Mouse (Mus musculus) thymus, postnatal 36 days (tissue): ENCODE results near the gene Arid5b.

Source experiments
- DNase-seq, 2 experiments: peaks; one replicate each; pipeline ENCODE4 v3.0.0; 2022; ENCODE audit warnings: mixed read lengths in 2 of 2

Arid5b gene

GRCm38 (mm10) chr10:68159759-68160158 lies 118.8 kb downstream of the Arid5b start:
- DNase-seq = no peak

GRCm38 (mm10) chr10:68158555-68158954 lies 120.0 kb downstream of the Arid5b start:
- DNase-seq = no peak

DNA sequence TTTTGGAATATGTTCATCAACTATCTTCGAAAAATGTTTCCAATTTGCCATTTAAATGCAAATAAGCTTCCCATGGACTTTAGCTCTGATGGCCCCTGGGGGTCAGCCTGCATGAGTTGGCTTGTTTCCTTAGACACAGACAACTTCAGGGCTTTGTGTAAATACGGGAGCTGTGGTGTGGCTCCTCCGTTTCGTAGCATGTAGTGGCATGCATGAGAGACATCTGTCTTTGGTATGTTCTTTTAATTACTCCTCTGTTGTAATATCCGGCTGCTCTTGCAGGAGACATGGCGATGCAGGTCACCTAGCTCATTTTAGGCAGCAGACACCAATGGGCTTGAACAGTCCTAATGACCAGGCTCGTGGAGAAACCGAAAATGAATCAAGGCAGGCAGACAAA lies 121.0 kb downstream of the Arid5b start:
- DNase-seq = no peak

- DNase-seq = no peak
Measured at GRCm38 (mm10) chr10:68156646-68157245, 121.8 kb downstream of the Arid5b start.

DNA sequence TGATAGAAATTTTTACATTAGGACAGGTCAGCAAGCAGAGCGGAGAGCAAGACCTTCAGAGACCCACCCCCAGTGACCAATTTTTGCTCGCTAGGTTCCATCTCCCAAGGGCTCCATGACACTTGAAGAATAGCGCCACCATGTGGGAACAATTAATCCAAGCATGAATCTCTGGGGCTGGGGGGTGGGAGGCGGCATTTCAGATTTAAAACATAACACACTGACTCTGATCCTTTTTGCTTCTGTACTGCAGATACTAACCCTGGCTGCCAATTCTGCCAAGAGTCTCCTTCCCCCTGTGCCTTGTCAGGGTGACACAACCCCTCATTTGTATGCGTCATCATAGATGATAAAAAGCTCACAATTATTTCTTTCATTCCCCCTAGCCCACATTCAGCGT lies 122.4 kb downstream of the Arid5b start:
- no peak for DNase-seq

DNA sequence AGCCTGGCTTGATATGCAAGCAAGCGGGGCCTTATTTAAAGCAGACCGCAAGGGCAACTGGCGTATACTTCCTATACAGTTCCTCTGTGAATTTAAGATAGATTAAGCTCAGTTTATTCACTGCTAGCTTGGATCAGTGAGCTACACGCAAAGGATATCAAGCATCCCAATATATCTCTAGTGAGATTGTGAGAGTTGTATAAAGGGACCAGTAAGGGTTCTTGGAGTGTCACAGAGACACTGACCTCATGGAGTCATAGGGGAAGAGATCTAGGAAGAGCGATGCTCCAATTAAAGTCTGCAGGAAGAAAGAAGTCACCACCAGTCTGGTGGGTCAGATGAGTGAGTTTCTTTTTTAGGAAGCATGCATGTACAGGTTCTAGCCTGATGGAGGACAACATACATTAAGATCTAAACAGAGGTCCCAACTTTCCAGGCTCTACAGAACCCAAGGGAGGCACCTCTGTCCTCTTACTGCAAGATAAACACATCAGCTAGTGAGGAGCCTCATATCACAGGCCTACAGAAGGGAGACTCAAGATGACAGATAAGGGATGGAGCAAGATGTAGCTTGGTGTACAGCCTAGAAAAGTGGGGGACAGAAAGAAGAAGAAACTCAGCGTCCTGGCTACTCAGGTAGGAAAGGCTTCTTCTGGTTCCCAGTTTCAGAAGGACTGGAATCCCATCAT lies 123.0 kb downstream of the Arid5b start:
- DNase-seq = no peak

DNA sequence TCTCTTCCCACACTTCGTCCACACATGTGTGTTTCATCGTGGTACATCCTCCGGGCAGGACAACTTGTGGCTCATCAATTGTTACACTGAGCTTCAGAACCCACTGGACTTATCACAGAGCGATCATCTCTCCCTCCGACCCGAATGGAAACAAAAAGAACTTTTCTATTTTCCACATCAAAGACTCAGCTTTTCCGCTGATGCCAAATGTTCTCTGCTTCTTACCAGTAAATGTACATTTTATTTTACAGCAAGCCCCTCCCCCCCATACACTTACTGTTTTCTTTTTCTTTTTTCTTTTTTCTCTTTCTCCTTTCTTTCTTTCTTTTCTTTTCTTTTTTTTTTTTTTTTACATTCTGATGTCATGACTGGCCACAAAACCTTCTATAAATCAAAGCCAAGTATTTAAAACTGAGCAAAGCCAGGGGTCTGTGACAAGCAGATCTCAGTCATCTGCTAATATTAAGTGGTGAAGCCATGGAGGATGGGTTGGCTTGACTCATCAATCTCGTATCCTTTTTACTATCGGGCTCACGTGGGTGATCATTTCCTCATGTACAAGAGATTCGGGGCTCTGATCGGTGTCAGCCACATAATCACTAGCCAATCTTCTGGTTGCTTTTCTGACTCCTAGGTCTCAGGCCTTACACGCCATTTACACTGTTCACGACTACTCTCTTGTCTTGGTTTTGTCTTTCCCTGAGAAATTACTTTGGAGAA lies 124.3 kb downstream of the Arid5b start:
- no peak for DNase-seq

DNA sequence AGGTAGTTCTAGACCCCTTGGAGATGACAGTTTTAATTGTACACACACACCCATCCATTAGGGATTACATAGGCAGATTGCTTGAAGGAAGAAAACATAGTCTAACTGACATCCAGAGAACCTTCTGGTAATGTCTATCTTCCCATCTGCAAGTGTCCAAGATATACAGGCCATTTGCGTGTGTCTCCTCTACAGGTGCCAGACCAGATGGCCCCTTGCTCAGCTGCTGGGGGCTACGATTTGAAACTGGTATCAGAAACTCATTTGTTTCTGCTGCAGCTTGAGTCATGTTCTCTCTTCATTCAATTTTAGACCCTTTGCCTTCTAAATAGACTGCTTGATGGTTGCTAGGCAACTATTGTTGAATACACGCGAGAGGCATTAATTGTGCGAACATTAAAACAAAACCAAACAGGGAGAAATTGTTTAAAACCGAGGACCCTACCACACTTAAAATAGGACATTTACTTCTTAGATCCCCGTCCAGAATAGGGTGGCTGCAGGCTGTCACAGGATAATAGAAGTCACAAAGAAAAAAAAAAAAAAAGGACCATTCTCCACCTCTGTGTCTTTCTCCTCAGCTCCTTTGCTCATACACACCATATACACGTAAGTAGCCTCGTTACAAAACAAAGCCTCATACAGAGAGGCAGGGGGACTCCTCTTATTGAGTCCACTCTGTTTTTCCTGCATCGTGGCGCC lies 125.0 kb downstream of the Arid5b start:
- no peak for DNase-seq

DNA sequence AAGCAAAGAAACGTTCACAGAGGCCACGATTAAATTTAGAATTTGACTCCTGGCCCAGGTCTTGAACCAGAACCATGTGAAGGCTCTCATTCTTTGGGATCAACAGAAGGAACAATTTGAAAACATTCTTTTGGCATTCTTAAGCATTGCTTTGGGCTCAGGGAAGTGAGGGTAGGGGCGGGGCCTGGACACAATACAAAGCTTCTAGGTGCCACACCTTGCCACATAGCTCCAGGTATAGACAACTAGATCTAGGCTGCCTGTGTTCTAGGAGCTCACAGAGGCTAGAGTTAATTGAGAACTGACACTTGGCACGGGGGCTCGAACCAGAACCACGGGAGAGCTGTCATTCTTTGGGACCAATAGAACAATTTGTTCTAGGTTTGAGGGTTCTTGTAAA lies 130.0 kb downstream of the Arid5b start:
- DNase-seq = no peak

GRCm38 (mm10) chr10:68147730-68148129 lies 130.8 kb downstream of the Arid5b start:
- no peak for DNase-seq

DNA sequence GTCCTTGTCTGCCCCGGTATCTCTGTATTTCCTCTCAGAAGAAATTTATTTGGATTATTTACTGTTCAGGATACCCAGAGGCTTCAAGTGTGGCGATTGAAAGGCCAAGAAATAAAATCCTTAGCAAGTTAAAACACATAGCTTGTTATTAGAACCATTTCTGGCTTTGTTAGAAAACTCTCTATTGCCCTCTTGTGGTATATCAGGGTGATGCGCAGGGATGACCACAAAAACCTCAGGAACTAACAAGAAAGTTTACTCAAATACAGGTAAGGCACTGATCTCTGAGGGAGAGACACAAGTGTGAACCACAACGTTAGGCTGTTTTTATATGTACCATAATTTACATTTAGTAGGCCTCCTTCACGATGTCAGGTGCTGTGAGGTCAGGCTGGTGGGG lies 131.7 kb downstream of the Arid5b start:
- peak; percentile 18 to 28 for DNase-seq

- DNase-seq = no peak
Measured at GRCm38 (mm10) chr10:68145286-68145950, 133.1 kb downstream of the Arid5b start.

DNA sequence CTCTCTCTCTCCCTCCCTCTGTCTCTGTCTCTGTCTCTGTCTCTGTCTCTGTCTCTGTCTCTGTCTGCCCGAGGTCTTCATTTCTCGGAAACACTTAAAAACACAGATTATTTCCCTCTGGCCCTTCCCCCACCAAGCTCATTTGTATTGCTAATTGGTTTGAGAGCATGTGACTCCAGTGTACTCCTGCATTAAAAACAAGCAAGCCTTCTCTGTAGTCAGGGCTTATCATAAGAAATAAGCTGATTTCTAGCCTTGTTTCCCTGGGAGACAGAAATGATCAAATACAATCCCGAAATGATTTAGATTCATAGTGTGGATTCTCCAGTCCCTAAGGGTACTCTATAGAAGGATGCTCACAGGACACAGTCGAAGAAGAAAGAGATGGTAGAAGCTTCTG lies 136.0 kb downstream of the Arid5b start:
- DNase-seq = no peak

- no peak for DNase-seq
Measured at GRCm38 (mm10) chr10:68141567-68141966, 137.0 kb downstream of the Arid5b start.

DNA sequence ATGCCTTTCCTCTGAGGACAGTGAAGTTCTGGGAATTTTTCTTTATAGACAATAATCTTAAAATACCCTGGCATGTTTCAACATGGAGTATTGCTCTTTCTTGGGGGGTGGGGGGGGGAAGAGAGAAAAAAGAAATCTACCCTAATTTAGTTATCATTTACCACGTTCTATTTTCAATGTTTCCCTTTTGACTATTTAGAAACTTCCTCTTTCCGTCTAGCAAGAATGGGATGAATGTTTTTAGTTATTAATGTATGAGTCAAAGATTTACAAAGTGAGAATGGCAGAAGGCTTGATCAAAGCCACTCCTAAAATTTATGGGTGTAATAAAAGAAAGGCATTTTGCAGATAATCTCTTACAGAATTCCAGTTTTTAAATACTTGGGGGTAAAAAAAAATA lies 137.7 kb downstream of the Arid5b start:
- DNase-seq = no peak

DNA sequence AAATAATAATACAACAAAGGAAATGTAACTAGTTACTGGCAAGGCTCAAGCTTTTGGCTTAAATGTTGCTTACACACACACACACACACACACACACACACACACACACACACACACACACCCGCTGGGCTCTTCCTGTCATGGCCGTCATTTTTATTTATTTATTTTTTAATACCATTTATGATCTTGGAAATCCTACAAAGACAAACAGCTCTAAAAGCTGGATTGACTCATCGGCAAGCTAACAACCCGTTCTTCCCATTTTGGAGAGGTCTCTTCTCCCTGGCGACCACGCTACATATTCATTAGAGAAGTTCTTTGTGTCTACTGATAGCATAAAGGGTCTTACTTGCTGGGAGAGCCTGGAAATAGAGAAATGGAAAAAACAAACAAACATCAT lies 138.2 kb downstream of the Arid5b start:
- no peak for DNase-seq

- no peak for DNase-seq
Measured at GRCm38 (mm10) chr10:68138123-68138522, 140.4 kb downstream of the Arid5b start.

DNA sequence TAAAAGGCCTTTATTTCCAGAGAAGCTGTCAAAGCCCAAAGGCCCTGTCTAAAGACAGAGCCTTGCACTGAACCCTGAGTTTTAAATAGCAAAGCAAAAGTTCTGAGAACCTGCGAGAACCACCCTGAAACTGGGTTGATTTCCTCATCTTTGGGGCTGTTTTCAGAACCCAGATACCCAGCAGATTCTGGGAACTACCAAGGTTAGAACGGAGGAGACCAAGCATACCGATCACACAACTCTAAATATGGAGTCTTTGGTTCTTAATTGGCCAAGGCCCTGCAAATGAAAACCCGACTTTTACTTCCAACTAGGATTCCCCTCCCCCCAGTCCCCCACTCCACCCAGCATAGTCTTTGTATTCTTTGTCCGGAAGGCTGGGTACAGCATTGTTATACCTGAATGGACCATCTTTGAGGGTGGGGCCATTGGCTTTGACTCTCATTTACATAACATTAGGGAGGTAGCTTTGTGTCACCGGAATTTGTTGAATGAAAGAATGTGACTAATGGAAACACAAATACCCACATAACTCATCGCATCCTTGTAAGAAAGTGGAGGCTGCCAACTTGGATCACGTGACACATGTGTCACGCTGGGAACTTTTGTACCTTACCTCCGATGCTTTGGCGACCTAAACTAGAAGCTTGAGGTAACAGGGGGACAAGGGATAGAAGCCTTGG lies 141.2 kb downstream of the Arid5b start:
- DNase-seq = no peak

DNA sequence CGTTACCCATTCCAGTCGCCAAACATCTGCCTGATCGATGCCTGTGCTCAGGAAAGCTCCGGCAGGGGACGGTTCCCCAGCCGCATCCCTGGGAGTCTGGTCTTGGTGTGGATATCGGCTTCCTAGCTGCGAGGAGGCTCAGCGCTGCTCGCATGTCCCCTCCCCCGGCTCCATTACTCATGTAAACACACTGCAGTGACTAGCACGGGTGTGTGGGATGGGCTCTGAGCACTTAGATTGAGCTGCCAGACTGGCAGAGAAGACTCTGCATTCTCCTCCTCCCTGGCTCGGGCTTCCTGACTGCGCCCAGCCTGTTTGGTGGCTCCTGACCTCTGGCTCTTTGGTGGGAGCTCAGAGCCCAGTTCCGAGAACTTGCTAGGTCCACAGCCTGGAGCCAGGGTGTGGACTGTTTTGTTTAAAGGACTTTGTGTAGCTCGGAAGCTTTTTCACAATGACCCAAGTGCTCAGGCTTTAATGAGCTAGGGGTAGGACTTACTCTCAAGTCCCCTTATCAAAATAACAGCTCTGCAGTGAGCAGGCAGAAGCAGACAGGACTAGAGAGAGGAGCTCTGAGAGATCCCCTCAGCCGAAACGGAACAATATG lies 142.0 kb downstream of the Arid5b start:
- DNase-seq = peak; percentile 36 to 52

GRCm38 (mm10) chr10:68136051-68136450 lies 142.5 kb downstream of the Arid5b start:
- no peak for DNase-seq

DNA sequence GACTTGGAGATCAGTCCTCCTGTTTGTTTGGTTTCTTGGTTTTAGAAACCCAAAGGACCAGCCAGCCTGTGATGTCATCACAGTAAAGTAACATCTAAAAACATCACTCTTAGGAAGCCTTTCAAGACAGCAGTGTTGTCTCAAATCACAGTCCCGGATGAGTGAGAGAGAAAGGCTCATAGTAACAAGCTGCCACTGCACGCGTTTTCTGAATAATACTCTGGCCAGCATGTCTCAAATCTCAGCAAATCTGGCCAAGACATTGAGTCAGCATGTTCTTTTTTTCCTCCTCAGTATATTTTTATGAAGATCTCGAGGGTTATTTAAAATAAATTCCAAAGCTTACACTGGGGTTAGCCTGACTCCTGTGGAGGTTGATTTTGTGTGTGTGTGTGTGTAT lies 143.1 kb downstream of the Arid5b start:
- no peak for DNase-seq

GRCm38 (mm10) chr10:68134549-68134948 lies 144.0 kb downstream of the Arid5b start:
- no peak for DNase-seq
